Mouse (Mus musculus): ENCODE data around the gene Ahr. TPM values are rescaled to one million over a fixed set of nuclear protein-coding genes. Genes with fewer than 3 reads are reported as not detected.

The Ahr gene
- total and polyA plus RNA-seq, 2 experiments from 2014 or later: 1.8 to 6.6 TPM

- Histone ChIP-seq H3K9ac (replicated peaks; ENCODE audit: low read depth, low read length) (no peak overlapping the region), H3K27me3 (ENCODE audit: control insufficient read depth, insufficient read depth, low read length) (no peaks in the 10 kb centered on the region), H3K4me2 (ENCODE audit: low read depth, low read length) (0 out of 2 replicates have a peak overlapping the region, but pooled peaks have one; percentile 2), H3K27ac (ENCODE audit: low read depth) (no peak overlapping the region), H3K9me3 (replicated peaks; ENCODE audit: control insufficient read depth, low read length) (no peaks in the 10 kb centered on the region), H3K4me3 (ENCODE audit: low read depth, low read length) (no peak overlapping the region), H3K4me1 (ENCODE audit: control insufficient read depth, insufficient read depth) (no peaks in the 10 kb centered on the region), H3K36me3 (replicated peaks; ENCODE audit: control insufficient read depth, insufficient read depth, low read length) (peaks cover 9% of the 10 kb centered on the region; the same call in 1 of the 2 replicates)
- TF ChIP-seq CTCF (IDR thresholded peaks at IDR 0.05; ENCODE audit: low read depth) (no peak), EP300 (IDR thresholded peaks at IDR 0.05; ENCODE audit: low read depth) (no peak)
- DNase-seq (ENCODE audit: low spot score) (no peak), ATAC-seq (ENCODE audit: insufficient read depth, low read depth) (no peak)
- WGBS: 64% methylated on average over 15 of the region's 15 CpGs
These were observed 30.8 kb downstream of the Ahr start for GRCm38 (mm10) chr12:35504081-35504480.

- 80% methylated on average over 7 of the region's 7 CpGs for WGBS
- peak; percentile 45 for TF ChIP-seq CTCF (IDR thresholded peaks at IDR 0.05; ENCODE audit: low read depth)
- TF ChIP-seq EP300 (IDR thresholded peaks at IDR 0.05; ENCODE audit: low read depth): no peak
- Histone ChIP-seq H3K4me3 (ENCODE audit: low read depth, low read length) (no peak overlapping the region), H3K27ac (ENCODE audit: low read depth) (no peak overlapping the region), H3K27me3 (ENCODE audit: control insufficient read depth, insufficient read depth, low read length) (no peaks in the 10 kb centered on the region), H3K4me1 (ENCODE audit: control insufficient read depth, insufficient read depth) (no peaks in the 10 kb centered on the region), H3K9me3 (replicated peaks; ENCODE audit: control insufficient read depth, low read length) (no peaks in the 10 kb centered on the region), H3K36me3 (replicated peaks; ENCODE audit: control insufficient read depth, insufficient read depth, low read length) (peaks cover 9% of the 10 kb centered on the region; the same call in 1 of the 2 replicates), H3K9ac (replicated peaks; ENCODE audit: low read depth, low read length) (no peak overlapping the region), H3K4me2 (ENCODE audit: low read depth, low read length) (no peak overlapping the region)
- DNase-seq (ENCODE audit: low spot score) (no peak), ATAC-seq (ENCODE audit: insufficient read depth, low read depth) (no peak)
These were observed 31.3 kb downstream of the Ahr start for GRCm38 (mm10) chr12:35503586-35503985.

- H3K27ac ChIP-seq (ENCODE audit: low read depth): no peak overlapping the region
- no peaks in the 10 kb centered on the region for H3K9me3 ChIP-seq (replicated peaks; ENCODE audit: control insufficient read depth, low read length)
- TF ChIP-seq EP300 (IDR thresholded peaks at IDR 0.05; ENCODE audit: low read depth) (no peak), CTCF (IDR thresholded peaks at IDR 0.05; ENCODE audit: low read depth) (no peak)
- ATAC-seq (ENCODE audit: insufficient read depth, low read depth): no peak
- WGBS: 65% methylated on average over 2 of the region's 2 CpGs
- H3K4me2 ChIP-seq (ENCODE audit: low read depth, low read length): no peak overlapping the region
- no peaks in the 10 kb centered on the region for H3K4me1 ChIP-seq (ENCODE audit: control insufficient read depth, insufficient read depth)
- DNase-seq (ENCODE audit: low spot score): no peak
- H3K36me3 ChIP-seq (replicated peaks; ENCODE audit: control insufficient read depth, insufficient read depth, low read length): peaks cover 4% of the 10 kb centered on the region; the same call in 1 of the 2 replicates
- H3K27me3 ChIP-seq (ENCODE audit: control insufficient read depth, insufficient read depth, low read length): no peaks in the 10 kb centered on the region
- no peak overlapping the region for H3K4me3 ChIP-seq (ENCODE audit: low read depth, low read length)
- H3K9ac ChIP-seq (replicated peaks; ENCODE audit: low read depth, low read length): no peak overlapping the region
These were observed 33.4 kb downstream of the Ahr start for GRCm38 (mm10) chr12:35501476-35501875.

GRCm38 (mm10) chr12:35495195-35495594 is 39.6 kb downstream of the Ahr start:
- no peaks in the 10 kb centered on the region for H3K4me1 ChIP-seq (ENCODE audit: control insufficient read depth, insufficient read depth)
- no peak overlapping the region for H3K9ac ChIP-seq (replicated peaks; ENCODE audit: low read depth, low read length)
- peak; percentile 57 for ATAC-seq (ENCODE audit: insufficient read depth, low read depth)
- TF ChIP-seq EP300 (IDR thresholded peaks at IDR 0.05; ENCODE audit: low read depth): no peak
- no peak for TF ChIP-seq CTCF (IDR thresholded peaks at IDR 0.05; ENCODE audit: low read depth)
- H3K27ac ChIP-seq (ENCODE audit: low read depth): no peak overlapping the region
- no peaks in the 10 kb centered on the region for H3K27me3 ChIP-seq (ENCODE audit: control insufficient read depth, insufficient read depth, low read length)
- H3K9me3 ChIP-seq (replicated peaks; ENCODE audit: control insufficient read depth, low read length): no peaks in the 10 kb centered on the region
- peak; percentile 22 for DNase-seq (ENCODE audit: low spot score)
- 54% methylated on average over 4 of the region's 4 CpGs for WGBS
- H3K4me2 ChIP-seq (ENCODE audit: low read depth, low read length): no peak overlapping the region
- no peak overlapping the region for H3K4me3 ChIP-seq (ENCODE audit: low read depth, low read length)
- H3K36me3 ChIP-seq (replicated peaks; ENCODE audit: control insufficient read depth, insufficient read depth, low read length): no peaks in the 10 kb centered on the region

- H3K9me3 ChIP-seq (replicated peaks; ENCODE audit: control insufficient read depth, low read length): no peaks in the 10 kb centered on the region
- DNase-seq (ENCODE audit: low spot score) (no peak), ATAC-seq (ENCODE audit: insufficient read depth, low read depth) (no peak)
- H3K4me2 ChIP-seq (ENCODE audit: low read depth, low read length): no peak overlapping the region
- WGBS: 64% methylated on average over 2 of the region's 2 CpGs
- TF ChIP-seq CTCF (IDR thresholded peaks at IDR 0.05; ENCODE audit: low read depth) (no peak), EP300 (IDR thresholded peaks at IDR 0.05; ENCODE audit: low read depth) (no peak)
- H3K9ac ChIP-seq (replicated peaks; ENCODE audit: low read depth, low read length): no peak overlapping the region
- no peak overlapping the region for H3K4me3 ChIP-seq (ENCODE audit: low read depth, low read length)
- no peaks in the 10 kb centered on the region for H3K27me3 ChIP-seq (ENCODE audit: control insufficient read depth, insufficient read depth, low read length)
- no peak overlapping the region for H3K27ac ChIP-seq (ENCODE audit: low read depth)
- no peaks in the 10 kb centered on the region for H3K36me3 ChIP-seq (replicated peaks; ENCODE audit: control insufficient read depth, insufficient read depth, low read length)
- no peaks in the 10 kb centered on the region for H3K4me1 ChIP-seq (ENCODE audit: control insufficient read depth, insufficient read depth)
These were observed 54.1 kb downstream of the Ahr start for GRCm38 (mm10) chr12:35480764-35481163.

- WGBS: 69% methylated on average over 5 of the region's 5 CpGs
- TF ChIP-seq CTCF (IDR thresholded peaks at IDR 0.05; ENCODE audit: low read depth) (no peak), EP300 (IDR thresholded peaks at IDR 0.05; ENCODE audit: low read depth) (no peak)
- Histone ChIP-seq H3K4me1 (ENCODE audit: control insufficient read depth, insufficient read depth) (no peaks in the 10 kb centered on the region), H3K9me3 (replicated peaks; ENCODE audit: control insufficient read depth, low read length) (no peaks in the 10 kb centered on the region), H3K4me3 (ENCODE audit: low read depth, low read length) (no peak overlapping the region), H3K27ac (ENCODE audit: low read depth) (no peak overlapping the region), H3K9ac (replicated peaks; ENCODE audit: low read depth, low read length) (no peak overlapping the region), H3K4me2 (ENCODE audit: low read depth, low read length) (no peak overlapping the region), H3K36me3 (replicated peaks; ENCODE audit: control insufficient read depth, insufficient read depth, low read length) (no peaks in the 10 kb centered on the region), H3K27me3 (ENCODE audit: control insufficient read depth, insufficient read depth, low read length) (no peaks in the 10 kb centered on the region)
- ATAC-seq (ENCODE audit: insufficient read depth, low read depth) (no peak), DNase-seq (ENCODE audit: low spot score) (no peak)
These were observed 55.9 kb downstream of the Ahr start for GRCm38 (mm10) chr12:35478906-35479305.
